Mouse (Mus musculus) kidney, embryonic 16.5 days (tissue): Measurements from ENCODE around the gene B4galt3. TPM values are rescaled to one million over a fixed set of nuclear protein-coding genes. Genes with fewer than 3 reads are reported as not detected.
A peak's percentile ranks its signal among the peaks of the same experiment; 100 is the strongest.

Experiments used
- ATAC-seq: fragments of 200-750 bp; cut with Nextera tagmentation; 2 replicates; pipeline ENCODE4 v1.8.0; 2017; ENCODE audit warnings: moderate TSS enrichment; ENCODE audit not compliant: low FRiP score, low TSS enrichment
- H3K27ac ChIP-seq: fragments of 300-500 bp; sonication (generic); 2 replicates; pipeline ENCODE4 v1.5.1; 2014; ENCODE audit warnings: low read length
- H3K27me3 ChIP-seq: fragments of 300-500 bp; sonication (generic); 2 replicates; pipeline ENCODE4 v1.6.1; 2014; ENCODE audit warnings: low read length, control low read depth, mixed read lengths; ENCODE audit not compliant: insufficient read depth
- H3K36me3 ChIP-seq: fragments of 300-500 bp; sonication (generic); 2 replicates; pipeline ENCODE4 v1.6.1; 2014; ENCODE audit warnings: low read length, control low read depth, mixed read lengths; ENCODE audit not compliant: insufficient read depth
- H3K4me1 ChIP-seq: fragments of 300-500 bp; sonication (generic); 2 replicates; pipeline ENCODE4 v1.6.1; 2014; ENCODE audit warnings: low read length, control low read depth, mixed read lengths; ENCODE audit not compliant: insufficient read depth
- H3K4me2 ChIP-seq: fragments of 300-500 bp; sonication (generic); replicated peaks from 2 replicates; pipeline ENCODE4 v1.6.1; 2014; ENCODE audit warnings: low read depth, low read length
- H3K4me3 ChIP-seq: fragments of 300-500 bp; sonication (generic); 2 replicates; pipeline ENCODE4 v1.5.1; 2014; ENCODE audit warnings: mild to moderate bottlenecking, low read length
- H3K9ac ChIP-seq: fragments of 300-500 bp; sonication (generic); replicated peaks from 2 replicates; pipeline ENCODE4 v1.6.1; 2014; ENCODE audit warnings: low read length
- H3K9me3 ChIP-seq: fragments of 300-500 bp; sonication (generic); 2 replicates; pipeline ENCODE4 v1.6.1; 2016; ENCODE audit warnings: low read length, control low read depth
- WGBS: fragments of 180-500 bp; shearing (Covaris S2); extraction: QIAGEN DNeasy Blood & Tissue Kit; methylation state at CpG from one replicate; pipeline ENCODE4 v1.1.7; 2014; 5-methylcytosine and 5-hydroxymethylcytosine counted together
- polyA plus RNA-seq: library from polyadenylated mRNA; unstranded; fragments of >200 nt; fragmentation: Nextera tagmentation; extraction: Ambion mirVana; gene quantifications from 2 replicates; pipeline ENCODE4 v1.2.1, GENCODE M21; 2015

Gene B4galt3
- polyA plus RNA-seq, 1 experiment from 2014 or later, result 92.2 TPM

DNA sequence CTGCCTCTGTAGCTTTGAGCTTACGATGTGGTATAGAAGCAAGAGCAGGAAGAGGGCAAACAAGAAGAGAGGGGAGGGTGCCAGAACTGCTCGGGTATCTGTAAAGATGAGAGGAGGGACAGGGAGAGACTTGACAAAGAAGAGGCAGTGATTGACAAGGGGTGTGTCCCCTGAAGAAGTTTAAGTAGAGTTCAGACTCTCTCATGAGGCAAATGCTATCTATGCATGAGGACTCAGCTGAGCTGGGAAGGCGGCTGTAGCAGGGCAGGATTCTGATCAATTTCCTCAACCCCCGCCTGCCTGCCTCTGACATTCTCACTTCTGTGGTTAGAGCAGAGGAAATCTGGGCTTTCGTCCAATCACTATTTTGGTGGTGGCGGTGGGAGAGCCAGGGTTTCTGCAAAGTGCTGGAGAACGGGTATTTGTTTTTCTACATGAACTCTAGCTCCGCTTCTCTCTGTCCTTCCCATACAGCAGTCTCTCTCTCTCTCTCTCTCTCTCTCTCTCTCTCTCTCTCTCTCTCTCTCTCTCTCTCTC, 7.5 kb upstream of the B4galt3 start:
- WGBS, result 4% methylated on average over 8 of the region's 8 CpGs
- peaks cover 6% of the 10 kb centered on the region; the same call in 1 of the 2 replicates for H3K36me3 ChIP-seq
- peak overlapping the region; percentile 19 for H3K4me3 ChIP-seq
- H3K27ac ChIP-seq, result peak overlapping the region; percentile 90
- H3K4me1 ChIP-seq, result peaks cover 8% of the 10 kb centered on the region
- ATAC-seq, result peak; percentile 85
- H3K9me3 ChIP-seq, result no peaks in the 10 kb centered on the region
- no peaks in the 10 kb centered on the region for H3K27me3 ChIP-seq
- peak overlapping the region; percentile 28 for H3K4me2 ChIP-seq
- H3K9ac ChIP-seq, result peak overlapping the region; percentile 58

DNA sequence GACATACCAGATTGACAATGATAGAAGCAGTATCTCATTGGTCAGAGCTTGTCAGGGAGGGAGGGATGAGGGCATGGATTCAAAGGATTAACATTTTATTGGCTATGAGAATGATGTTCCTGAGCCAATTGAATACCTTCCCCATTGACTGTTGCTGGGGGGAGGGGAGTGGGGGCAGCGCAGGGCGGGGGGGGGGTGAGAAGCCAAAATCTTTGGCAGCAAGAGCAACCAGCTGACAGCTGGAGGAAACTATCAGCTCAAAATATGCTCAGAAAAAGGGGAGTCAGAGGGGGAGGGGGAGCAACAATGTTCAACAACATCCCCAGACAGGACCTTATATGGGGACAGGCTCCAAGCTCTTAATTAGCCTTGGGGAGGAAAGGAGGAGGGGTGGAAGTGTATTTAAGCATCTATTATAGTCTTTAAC, 6.9 kb upstream of the B4galt3 start:
- 8% methylated on average over 2 of the region's 2 CpGs for WGBS
- H3K27ac ChIP-seq, result peak overlapping the region; percentile 94

DNA sequence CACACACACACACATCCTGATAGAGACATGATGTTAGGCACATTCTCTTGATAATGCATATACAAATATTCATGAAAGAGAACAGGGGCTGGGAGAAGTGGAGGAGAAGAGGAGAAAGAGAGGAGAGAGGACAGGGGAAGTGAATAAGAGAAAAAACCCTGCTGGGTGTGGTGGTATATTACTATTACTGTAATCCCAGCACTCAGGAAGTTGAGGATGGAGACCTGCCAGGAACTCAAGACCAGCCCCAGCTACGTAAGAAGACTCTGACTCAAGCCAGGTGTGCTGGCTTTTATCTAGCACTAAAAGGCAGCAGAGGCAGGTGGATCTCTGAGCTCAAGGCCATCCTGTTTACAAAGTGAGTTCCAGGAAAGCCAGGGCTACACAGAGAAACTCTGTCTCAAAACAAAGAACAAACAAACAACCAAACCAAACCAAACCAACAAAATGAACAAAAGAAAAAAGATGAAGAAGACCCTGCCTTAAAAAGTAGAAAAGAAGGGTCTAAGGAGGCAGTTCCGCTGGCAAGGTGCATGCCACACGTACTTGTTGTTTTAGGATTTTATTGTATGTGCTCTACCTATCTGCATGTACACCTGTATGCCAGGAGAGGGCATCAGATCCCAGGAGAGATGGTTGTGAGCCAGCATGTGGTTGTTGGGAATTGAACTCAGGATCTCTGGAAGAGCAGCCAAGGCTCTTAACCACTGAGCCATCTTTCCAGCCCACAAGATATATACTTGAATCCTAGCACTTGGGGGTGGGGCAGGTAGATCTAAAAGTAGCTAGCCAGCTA, 6.3 kb upstream of the B4galt3 start:
- no peak overlapping the region for H3K9ac ChIP-seq

More for the DNA sequence above, 6.9 kb upstream of the B4galt3 start:
- Histone ChIP-seq H3K4me2 (peak overlapping the region; percentile 28), H3K27me3 (no peaks in the 10 kb centered on the region), H3K9me3 (no peaks in the 10 kb centered on the region), H3K36me3 (peaks cover 5% of the 10 kb centered on the region; the same call in 1 of the 2 replicates), H3K4me1 (peaks cover 8% of the 10 kb centered on the region), H3K4me3 (no peak overlapping the region), H3K9ac (no peak overlapping the region)
- peak; percentile 89 for ATAC-seq

DNA sequence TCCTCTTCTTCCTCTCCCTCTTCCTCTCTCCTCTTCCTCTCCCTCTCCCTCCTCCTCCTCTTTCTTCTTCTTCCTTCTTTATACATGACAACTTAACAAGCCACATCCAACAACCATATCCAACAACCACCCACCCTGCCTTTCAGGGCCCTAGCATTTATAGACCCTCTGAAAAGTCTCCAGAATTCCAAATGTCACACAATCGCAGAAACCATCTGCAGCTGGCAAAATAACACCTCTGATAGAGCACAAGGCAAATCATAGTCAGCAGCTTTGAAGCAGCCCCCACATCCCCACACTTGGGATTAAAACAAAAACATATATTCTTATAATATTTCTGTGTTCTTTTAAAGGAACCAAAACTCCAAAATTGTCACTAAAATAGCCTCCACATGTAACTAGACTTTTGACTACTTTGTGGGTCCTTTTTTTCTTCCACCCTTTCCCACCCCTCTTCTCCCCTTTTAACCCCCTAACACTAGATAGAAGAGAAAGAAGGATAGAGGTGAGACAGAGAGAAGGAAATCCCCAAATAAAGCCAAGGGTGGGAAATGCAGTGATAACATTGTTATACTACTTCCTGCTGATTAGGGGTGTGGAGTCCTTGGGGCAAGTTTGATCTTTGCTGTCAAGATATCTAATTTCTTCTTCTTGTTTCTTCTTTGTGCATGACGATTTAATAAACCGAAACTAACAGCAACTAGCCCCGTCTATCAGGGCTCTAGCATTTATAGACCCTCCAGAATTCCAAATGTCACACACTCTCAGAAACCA, 4.0 kb upstream of the B4galt3 start:
- ATAC-seq, result no peak

More for the DNA sequence above, 6.3 kb upstream of the B4galt3 start:
- ATAC-seq, result 0 out of 2 replicates have a peak, but pooled peaks have one; percentile 1
- Histone ChIP-seq H3K4me2 (no peak overlapping the region; the same call in 1 of the 2 replicates), H3K4me1 (peaks cover 8% of the 10 kb centered on the region), H3K27me3 (no peaks in the 10 kb centered on the region), H3K27ac (peak overlapping the region; percentile 94), H3K4me3 (no peak overlapping the region), H3K36me3 (peaks cover 2% of the 10 kb centered on the region; the same call in 1 of the 2 replicates), H3K9me3 (no peaks in the 10 kb centered on the region)
- 85% methylated on average over 3 of the region's 3 CpGs for WGBS

DNA sequence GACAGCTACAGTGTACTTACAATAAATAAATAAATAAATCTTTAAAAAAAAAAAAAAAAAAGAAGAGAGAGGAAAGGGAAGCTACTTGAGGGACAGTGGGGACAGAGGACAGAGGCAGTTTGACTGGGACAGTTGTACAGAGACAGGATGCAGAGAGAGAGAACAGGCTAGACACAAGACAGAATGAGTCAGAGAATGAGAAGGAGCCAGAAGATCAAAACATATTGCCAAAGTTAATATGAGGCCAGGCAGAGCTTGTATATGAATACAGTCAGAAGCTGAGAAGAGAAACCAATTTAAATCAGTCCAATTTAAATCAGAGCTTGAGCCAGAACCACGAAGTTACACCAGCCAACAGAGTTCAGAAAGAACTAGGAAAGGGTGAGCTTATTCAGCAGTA, 1.8 kb upstream of the B4galt3 start:
- Histone ChIP-seq H3K4me1 (peaks cover 11% of the 10 kb centered on the region), H3K36me3 (peaks cover 8% of the 10 kb centered on the region), H3K4me3 (no peak overlapping the region), H3K4me2 (no peak overlapping the region), H3K9ac (no peak overlapping the region), H3K27me3 (no peaks in the 10 kb centered on the region), H3K27ac (no peak overlapping the region), H3K9me3 (no peaks in the 10 kb centered on the region)
- no peak for ATAC-seq
- 63% methylated on average over 1 of the region's 1 CpGs for WGBS

More for the DNA sequence above, 4.0 kb upstream of the B4galt3 start:
- Histone ChIP-seq H3K36me3 (no peaks in the 10 kb centered on the region), H3K9ac (no peak overlapping the region), H3K4me3 (no peak overlapping the region), H3K9me3 (no peaks in the 10 kb centered on the region), H3K27ac (no peak overlapping the region), H3K4me2 (no peak overlapping the region), H3K4me1 (peaks cover 12% of the 10 kb centered on the region), H3K27me3 (no peaks in the 10 kb centered on the region)
- WGBS, result 59% methylated on average over 4 of the region's 4 CpGs

DNA sequence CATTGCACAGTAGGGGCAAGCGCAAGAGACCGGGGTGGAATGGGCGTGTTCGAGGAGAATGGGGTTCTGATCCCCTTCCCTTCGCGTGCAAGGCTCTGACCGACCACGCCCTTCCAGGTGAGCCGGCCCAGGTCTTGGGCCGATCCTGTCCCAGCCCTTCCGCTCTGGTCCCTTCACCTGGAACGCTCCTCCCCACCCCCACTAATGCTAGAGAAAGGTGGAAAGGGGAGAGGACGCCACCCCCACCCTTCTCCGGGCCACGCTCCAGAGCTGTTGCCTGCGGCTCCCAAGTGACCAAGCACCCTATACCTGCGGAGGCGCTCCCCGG, 409 bp downstream of the B4galt3 start:
- H3K4me3 ChIP-seq, result peak overlapping the region; percentile 84

DNA sequence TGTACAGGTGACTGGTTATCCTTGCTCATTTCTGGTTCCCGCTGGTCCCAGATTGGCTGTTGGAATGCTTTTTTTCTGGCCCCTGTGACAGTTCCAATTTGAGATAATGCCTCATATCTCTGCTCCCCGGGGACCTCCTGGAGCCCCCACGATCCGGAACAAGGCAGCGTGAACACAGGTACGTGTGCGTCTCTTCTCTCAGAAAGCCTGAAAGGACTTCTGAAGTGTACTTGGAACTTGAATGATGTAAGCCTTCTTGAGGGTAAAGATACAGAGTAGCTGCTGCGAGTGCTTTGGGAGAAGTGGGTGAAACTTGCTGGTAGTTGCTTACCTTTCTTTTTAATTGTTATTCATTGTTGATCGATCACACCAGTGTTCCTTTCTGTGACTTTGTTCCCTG, 1.1 kb downstream of the B4galt3 start:
- Histone ChIP-seq H3K4me3 (peak overlapping the region; percentile 84), H3K4me1 (peaks cover 11% of the 10 kb centered on the region), H3K9me3 (no peaks in the 10 kb centered on the region), H3K4me2 (peak overlapping the region; percentile 77), H3K9ac (peak overlapping the region; percentile 76), H3K27me3 (no peaks in the 10 kb centered on the region), H3K36me3 (peaks cover 35% of the 10 kb centered on the region), H3K27ac (peak overlapping the region; percentile 87)
- WGBS, result 38% methylated on average over 9 of the region's 9 CpGs
- ATAC-seq, result no peak

More for the DNA sequence above, 409 bp downstream of the B4galt3 start:
- Histone ChIP-seq H3K9me3 (no peaks in the 10 kb centered on the region), H3K27ac (peak overlapping the region; percentile 87), H3K4me2 (peak overlapping the region; percentile 77), H3K36me3 (peaks cover 29% of the 10 kb centered on the region), H3K9ac (peak overlapping the region; percentile 76), H3K27me3 (no peaks in the 10 kb centered on the region), H3K4me1 (peaks cover 11% of the 10 kb centered on the region)
- peak; percentile 90 for ATAC-seq
- WGBS, result 0% methylated on average over 19 of the region's 19 CpGs

DNA sequence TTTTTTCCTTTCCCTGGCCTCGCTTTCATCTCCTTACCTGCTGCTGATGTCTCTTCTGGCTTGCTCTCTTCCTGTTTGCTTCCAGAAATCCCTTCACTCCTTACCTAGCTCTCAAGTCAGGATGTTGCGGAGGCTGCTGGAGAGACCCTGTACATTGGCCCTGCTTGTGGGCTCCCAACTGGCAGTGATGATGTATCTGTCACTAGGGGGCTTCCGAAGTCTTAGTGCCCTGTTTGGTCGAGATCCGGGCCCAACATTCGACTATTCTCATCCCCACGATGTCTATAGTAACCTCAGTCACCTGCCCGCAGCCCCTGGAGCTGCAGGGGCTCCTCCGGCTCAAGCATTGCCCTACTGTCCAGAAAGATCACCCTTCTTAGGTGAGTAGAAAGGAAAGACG, 1.5 kb downstream of the B4galt3 start:
- H3K27me3 ChIP-seq, result no peaks in the 10 kb centered on the region
- no peak overlapping the region; the same call in 1 of the 2 replicates for H3K9ac ChIP-seq
- peaks cover 11% of the 10 kb centered on the region for H3K4me1 ChIP-seq
- WGBS, result 65% methylated on average over 10 of the region's 10 CpGs
- ATAC-seq, result no peak
- peak overlapping the region; percentile 77 for H3K4me2 ChIP-seq
- H3K4me3 ChIP-seq, result peak overlapping the region; percentile 84
- H3K9me3 ChIP-seq, result no peaks in the 10 kb centered on the region
- no peak overlapping the region; the same call in 1 of the 2 replicates for H3K27ac ChIP-seq
- peaks cover 40% of the 10 kb centered on the region for H3K36me3 ChIP-seq

DNA sequence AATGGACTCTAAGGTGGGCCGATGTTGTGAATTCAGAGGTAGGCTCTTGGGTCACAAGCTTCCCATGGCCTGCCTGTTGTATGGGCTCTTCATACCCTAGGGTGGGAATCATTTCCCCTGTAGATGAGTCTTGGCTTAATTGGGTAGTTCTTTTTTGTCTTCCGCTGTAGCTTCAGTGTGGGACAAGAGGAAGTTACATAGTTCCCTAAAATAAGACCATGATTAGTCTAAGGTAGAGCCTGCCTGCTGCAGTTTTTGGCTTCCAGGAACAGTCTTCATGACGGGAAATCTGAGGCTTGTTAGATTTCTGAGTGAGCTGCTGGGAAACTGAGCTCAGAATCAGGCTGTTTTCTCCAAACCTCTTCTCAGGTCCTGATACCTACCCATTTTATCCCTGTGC, 2.0 kb downstream of the B4galt3 start:
- Histone ChIP-seq H3K4me1 (peaks cover 11% of the 10 kb centered on the region), H3K9me3 (no peaks in the 10 kb centered on the region), H3K4me3 (no peak overlapping the region), H3K4me2 (0 out of 2 replicates have a peak overlapping the region, but pooled peaks have one; percentile 77), H3K36me3 (peaks cover 44% of the 10 kb centered on the region), H3K27ac (no peak overlapping the region), H3K9ac (no peak overlapping the region), H3K27me3 (no peaks in the 10 kb centered on the region)
- ATAC-seq, result no peak
- 88% methylated on average over 3 of the region's 3 CpGs for WGBS
